Mouse (Mus musculus) heart, postnatal 25 days (tissue): ENCODE measurements around the gene Adcy4. TPM values are rescaled to one million over a fixed set of nuclear protein-coding genes. Genes with fewer than 3 reads are reported as not detected.
A peak's percentile ranks its signal among the peaks of the same experiment; 100 is the strongest.
"Not testable (repeated sequence)": the region's sequence is repeated elsewhere in the genome, so short reads cannot be mapped to it uniquely, and the experiment has no call there.

Experiments used
- DNase-seq: peaks from one replicate; pipeline ENCODE4 v3.0.0; 2022; ENCODE audit warnings: low spot score
- intact Hi-C: fragments of 180-260 bp; cut with DNase I; formaldehyde crosslinking; loops from one replicate; pipeline ENCODE4 v1.15.1; 2025
- total RNA-seq, 2 experiments: library from RNA; stranded (reverse); gene quantifications; 2 replicates each; pipeline ENCODE4 v1.2.3; 2021

The Adcy4 gene
- total RNA-seq, 2 experiments from 2014 or later = 18.2 to 23.8 TPM

GRCm38 (mm10) chr14:55762001-55762821 is 21.7 kb downstream of the Adcy4 start:
- DNase-seq = no peak
- intact Hi-C loops = no loop called here

DNA sequence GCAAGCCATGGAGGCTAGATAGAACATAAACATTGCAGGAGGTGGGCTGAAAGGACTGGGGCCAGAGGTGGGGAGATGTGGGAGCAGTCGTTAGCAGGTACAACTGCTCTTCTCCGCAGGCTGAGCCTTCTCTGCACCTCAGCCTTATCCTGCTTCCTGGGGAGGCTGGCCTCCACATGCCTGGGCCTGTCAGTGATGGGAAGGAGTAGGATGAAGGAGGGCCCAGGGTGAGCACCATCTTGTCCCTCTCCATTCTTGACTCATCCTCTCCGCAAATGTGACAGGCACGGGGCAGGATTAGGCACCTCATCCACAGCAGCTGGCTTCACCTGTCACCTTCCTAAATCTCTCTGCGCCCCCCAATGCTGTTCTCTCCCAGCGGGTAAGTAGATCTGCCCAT is 22.7 kb downstream of the Adcy4 start, which contains the start of gene Ltb4r2:
Ltb4r2 (plus strand) TSS at position 266 of the 400 bp plus-strand sequence.
- DNase-seq = no peak
- intact Hi-C loops = no loop called here

DNA sequence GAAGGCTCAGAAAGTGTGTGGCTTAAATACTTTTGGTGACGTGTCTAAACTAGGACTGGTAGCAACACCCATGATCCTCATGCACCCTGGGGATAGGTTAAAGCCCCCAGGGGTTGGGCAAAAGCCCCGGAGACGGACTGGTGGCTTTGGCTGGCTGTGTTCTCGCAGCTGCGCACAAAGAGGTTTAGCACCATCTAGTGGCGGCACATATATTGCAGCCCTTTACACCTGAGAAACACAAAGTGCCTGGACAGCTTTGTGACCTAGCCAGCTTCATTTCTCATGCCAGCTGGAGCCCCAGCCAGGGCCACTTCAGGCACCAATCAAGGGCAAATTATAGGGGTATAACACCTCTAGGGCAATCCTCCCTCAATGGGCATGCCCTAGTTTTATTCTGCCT is 23.7 kb downstream of the Adcy4 start:
- intact Hi-C loops = not testable (repeated sequence)
- peak; percentile 42 for DNase-seq

DNA sequence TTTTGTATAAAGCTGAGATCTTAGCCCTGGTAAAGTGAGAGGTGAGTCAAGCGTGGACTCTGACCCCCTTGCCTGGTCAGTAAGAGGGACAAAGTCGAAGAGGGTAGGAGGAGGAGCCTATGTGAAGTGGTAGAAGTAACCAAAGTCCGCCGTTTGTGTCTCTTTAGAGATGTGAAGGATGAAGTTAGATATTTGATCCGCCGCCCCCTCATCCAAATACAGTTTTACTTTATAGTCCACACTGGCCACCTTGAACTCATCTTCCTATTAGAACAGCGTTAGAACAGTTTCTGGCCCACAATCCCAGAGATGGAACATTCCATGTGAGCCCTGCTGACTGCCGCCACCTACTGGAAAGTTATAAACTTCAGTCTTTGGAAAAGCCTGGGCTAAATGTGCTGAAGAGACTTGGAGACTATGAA is 25.5 kb downstream of the Adcy4 start, which contains the start of gene Cideb:
Cideb (minus strand) TSS at position 96 of the 422 bp plus-strand sequence.
- intact Hi-C loops = loop anchor here (5.0 to 10.0 kb wide), 2 partner anchors 131 to 264 kb away; partner anchors contain the start of gene Carmil3
- DNase-seq = no peak

DNA sequence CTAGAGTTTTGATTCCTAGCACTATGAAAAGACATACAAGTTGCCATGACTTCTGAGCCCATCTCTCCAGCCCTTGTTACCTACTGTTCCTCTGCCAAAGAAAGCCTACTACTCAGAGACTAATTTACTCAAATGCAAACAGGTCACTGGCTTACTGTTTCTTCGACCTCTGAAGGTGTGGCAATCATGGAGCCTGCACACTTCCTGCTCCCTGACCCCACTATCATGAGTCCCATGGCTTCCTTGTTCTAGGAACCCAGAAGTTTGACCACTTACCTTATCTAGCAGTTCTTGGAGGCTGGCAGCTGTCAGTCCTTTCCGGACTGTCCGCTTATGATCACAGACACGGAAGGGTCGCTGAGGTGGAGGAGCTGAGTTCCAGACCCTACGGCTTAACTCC is 26.3 kb downstream of the Adcy4 start:
- DNase-seq = no peak

DNA sequence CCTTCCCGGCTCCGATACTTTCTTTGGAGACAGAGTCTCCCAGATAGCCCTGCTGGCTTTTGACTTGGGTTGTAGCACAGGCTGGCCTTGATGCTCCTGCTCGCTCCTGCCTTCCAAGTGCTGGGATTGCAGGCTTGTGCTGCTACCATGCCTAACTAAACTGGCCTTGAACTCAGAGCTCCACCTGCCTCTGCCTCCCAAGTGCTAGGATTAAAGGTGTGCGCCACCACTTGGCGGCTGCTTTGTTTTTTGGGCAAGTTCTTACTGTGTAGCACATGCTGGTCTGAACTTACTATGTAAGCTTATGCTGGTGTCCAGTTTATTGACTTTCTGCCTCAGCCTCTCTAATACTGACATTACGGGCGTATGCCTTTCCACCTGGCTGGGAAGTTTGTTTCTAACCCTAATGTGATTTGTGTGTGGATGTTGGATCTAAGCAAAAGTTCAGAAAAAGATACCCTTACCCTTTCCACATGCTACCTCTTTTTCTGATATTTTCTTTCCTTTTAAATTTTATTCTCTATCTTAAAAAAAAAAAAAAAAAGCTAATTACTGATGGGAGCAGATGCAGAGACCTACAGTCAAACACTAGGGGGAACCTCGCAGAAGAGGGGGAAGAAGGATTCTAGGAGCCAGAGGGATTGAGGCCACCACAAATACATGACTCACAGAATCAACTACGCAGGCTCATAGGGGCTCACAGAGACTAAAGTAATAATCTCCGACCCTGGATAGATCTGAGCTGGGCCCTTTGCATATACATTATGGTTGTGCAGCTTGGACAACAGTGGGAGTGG is 36.6 kb downstream of the Adcy4 start:
- DNase-seq = no peak
- intact Hi-C loops = no loop called here

More for the DNA sequence above, 26.3 kb downstream of the Adcy4 start:
- intact Hi-C loops = loop anchor here (5.0 to 10.0 kb wide), 2 partner anchors 130 to 263 kb away; partner anchors contain the start of gene Carmil3

- no peak for DNase-seq
- intact Hi-C loops = loop anchor here (1.0 kb wide), 1 partner anchor 64 kb away; no protein-coding TSS in a partner anchor
Observed at GRCm38 (mm10) chr14:55745861-55746237, 38.0 kb downstream of the Adcy4 start.

DNA sequence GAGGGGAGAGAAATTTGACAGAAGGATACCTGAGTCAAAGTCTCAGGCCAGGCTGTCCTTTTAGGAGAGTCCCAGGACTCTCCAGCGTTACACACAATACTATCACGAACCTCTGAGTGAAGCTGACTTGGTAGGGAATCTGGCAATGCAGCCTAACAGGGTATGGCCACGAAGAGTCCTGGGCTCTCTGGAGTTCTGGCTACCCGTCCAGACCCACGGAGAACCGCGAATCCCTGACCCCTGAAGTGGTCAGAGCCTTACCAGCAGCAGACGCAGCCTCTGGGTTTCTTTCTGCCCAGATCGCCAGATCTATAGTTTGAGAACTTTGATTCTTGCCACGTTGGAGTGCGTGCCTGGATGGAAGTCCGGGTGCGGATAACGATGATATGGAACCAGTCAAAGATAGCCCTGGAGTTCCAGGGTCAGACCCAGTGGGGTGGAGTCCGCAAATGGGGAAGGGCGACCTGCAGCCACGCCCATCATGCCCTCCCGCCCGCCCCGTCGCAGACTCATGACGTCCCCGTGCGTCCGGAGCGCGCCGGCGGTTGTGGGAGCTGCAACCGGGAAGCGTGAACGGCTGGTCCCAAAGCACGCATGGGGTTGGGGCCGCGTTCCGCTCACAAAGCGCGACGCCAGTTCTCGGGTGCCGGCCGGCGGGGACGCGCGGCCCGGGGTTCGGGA is 38.6 kb downstream of the Adcy4 start, which contains the start of the genes Dhrs1 and Nop9:
Dhrs1 (minus strand) TSS at position 511 of the 681 bp plus-strand sequence.
Nop9 (plus strand) TSS at position 514 of the 681 bp plus-strand sequence.
- DNase-seq = peak; percentile 76
- intact Hi-C loops = loop anchor here (1.0 kb wide), 1 partner anchor 63 kb away; no protein-coding TSS in a partner anchor

GRCm38 (mm10) chr14:55743711-55744110 is 40.2 kb downstream of the Adcy4 start:
- DNase-seq = peak; percentile 64
- intact Hi-C loops = loop anchor here (2.0 kb wide), 1 partner anchor 115 kb away; no protein-coding TSS in a partner anchor

DNA sequence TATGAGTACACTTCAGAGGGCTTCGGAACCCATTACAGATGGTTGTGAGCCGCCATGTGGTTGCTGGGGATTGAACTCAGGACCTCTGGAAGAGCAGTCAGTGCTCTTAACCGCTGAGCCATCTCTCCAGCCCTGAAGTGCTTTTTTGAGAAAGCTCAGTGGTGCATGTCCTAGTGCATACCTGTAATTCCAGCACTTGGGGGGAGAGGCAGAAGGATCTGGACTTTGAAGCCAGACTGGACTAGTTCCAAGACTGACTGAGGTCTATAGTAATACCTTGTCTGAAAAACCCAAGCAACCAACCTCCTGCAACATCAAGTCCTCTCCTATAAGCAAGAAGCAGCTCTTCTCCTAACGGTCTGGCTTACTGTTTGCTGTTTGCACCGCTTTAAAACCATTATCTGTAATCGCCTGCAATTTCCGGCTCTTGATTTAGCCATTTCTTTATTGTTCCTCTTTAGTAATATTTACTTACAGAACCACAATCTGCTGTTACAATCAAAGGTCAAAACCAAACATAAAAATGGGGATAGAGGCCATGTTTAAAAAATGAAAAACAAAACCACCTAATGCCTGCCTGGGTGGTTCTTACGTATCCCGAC is 46.7 kb downstream of the Adcy4 start:
- intact Hi-C loops = no loop called here

DNA sequence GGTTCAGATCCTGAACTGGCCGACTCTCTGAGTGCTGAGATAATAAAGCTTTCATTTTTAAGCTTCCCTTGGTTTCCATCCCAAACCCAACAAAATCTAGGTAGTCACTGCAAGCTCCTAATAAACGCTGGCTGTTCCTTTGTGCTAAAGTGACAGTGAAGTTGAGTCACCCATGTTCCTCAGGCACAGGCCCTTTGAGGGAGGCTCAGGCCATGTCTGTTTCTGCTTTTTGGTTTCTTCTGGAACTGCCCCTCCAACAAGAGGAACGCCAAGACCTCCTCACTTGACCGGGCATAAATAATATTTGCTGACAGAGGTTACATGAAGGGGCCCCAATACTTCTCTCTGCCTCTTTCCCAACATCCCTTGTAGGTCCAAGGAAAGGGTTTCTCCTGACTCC is 48.1 kb downstream of the Adcy4 start:
- DNase-seq = no peak
- intact Hi-C loops = no loop called here

More for the DNA sequence above, 46.7 kb downstream of the Adcy4 start:
- DNase-seq = no peak

DNA sequence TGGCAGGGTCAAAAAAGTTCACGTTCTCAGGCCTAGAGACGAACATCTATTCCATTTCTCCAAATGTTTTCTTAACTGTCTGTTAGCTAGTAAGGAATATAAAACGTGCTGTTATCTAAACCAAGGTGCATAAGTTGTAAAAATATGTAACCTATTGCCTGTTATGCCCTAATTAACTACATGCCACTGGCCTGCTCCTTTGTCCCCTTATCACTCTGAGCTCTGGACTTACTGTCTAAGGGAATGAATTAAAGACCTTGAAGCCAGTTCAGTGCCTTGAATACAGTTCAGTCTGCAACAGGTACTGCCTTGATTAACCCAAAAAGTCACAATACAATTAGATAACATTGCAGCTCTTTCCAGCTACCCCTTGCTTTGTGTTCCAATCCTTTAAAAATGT is 48.6 kb downstream of the Adcy4 start:
- intact Hi-C loops = no loop called here
- no peak for DNase-seq

DNA sequence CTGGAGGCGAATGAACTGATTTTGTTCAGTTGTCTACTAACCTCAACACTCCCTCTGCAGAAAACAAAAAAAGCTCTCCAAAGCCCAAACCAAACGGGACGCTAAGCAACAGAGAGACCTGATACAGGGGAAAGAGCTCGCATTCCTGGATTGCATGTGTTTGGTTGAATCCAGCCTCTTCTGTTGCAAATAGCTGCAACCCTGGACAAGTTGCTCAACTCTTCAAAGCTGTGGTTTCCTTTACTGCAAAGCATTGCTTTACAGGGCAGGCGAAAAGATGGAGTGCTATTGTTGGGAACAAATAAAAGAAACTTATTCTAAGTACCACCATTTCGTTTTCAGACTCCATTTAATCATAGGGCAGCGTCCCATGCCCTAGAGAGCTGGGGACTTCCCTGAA is 49.0 kb downstream of the Adcy4 start:
- intact Hi-C loops = no loop called here
- no peak for DNase-seq

GRCm38 (mm10) chr14:55733889-55734288 is 50.0 kb downstream of the Adcy4 start:
- DNase-seq = no peak
- intact Hi-C loops = no loop called here

DNA sequence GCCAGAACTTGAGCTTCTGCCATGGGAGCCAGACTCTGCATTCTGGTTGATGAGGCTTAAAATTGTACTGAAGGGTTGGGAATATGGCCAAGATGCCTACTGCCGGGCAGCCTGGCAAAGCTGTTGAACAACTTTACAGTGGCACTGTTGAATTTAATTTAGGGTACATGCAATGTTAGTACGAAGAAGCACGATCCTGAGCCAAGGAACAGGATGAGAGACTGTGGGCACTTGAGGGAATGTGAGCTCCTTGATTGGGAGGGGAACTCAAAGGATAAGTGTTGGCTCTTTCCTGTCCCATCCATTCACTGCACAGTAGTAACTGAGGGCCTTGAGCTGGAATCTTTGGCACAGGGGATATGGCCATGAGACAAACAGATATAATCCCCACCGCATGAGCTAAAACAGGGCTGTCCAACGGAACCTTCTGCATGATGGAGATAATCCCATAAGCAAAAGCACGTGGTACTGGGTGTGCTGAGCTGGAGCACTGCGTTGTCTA is 53.3 kb downstream of the Adcy4 start:
- intact Hi-C loops = no loop called here
- no peak for DNase-seq

DNA sequence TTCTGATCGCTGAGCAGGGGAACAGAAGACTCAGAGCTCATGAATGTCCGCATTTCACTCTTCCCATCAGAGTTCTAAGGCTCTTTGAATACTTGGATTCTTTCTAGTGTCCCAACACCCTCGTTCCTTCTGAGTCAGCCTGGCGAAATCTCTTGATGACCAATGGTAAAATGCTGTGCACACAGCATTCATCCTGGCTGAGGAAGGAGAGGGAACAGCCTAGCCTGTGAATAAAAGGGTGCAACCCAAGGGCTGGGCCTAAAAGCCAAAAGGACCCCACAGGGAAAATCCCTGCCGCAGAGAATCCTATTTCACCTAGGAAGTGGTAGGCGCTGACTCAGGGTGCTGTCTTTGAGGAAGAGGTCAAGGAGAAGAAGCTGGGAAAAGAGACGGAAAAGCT is 53.8 kb downstream of the Adcy4 start:
- DNase-seq = no peak
- intact Hi-C loops = no loop called here

DNA sequence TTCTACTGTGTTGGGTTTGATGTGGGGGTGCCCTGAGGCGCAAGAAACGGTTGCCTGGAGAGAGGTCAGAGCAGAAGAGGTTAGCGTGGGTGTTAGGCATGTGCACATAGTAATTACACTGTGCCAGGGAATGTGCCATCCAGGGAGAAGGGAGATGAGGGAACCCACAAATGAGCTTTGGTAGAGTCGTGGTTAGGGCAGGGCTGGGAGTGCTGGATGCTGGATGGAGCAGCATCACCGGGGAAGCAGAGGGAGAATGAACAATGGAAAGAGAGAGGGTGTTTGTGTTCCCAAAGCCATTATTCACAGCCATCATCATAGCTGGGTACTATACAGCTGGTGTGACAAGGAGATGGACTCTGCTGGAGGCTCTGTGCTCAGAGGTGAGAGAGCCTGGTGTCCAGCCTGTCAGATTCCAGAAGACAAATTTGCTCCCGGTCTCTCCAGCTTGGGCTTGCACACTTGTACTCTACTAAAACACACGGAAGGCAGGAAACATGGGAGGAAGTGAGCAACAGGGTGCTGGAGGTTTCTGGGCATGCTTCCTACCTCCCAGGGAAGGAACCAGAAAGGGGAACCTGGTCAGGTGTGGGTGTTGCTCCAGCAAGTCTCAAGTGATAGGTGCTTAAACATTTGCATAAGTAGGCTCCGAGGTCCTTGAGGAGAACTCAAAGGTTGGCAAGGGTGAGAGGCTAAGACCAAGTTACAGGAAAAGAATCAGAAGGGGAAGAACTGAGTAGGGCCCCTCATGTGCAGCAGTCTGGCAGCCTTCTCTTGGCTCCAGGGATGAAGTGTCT is 55.8 kb downstream of the Adcy4 start:
- intact Hi-C loops = no loop called here

GRCm38 (mm10) chr14:55726261-55726660 is 57.6 kb downstream of the Adcy4 start:
- DNase-seq = no peak
- intact Hi-C loops = no loop called here

More for the DNA sequence above, 55.8 kb downstream of the Adcy4 start:
- no peak for DNase-seq
